Mouse (Mus musculus) liver, adult (tissue): ENCODE measurements around the gene Prr36.

Source experiments
- GATA4 ChIP-seq: IDR thresholded peaks from 2 replicates; pipeline ENCODE4 v1.6.1; 2014; ENCODE audit warnings: mild to moderate bottlenecking, low read length; ENCODE audit not compliant: insufficient replicate concordance

The Prr36 gene

GRCm38 (mm10) chr8:4216791-4217621 lies at the start of gene Prr36:
Gene Prr36 (minus strand): TSS chr8:4217459.
- TF ChIP-seq GATA4 = no peak

GRCm38 (mm10) chr8:4265160-4265914 lies 48.1 kb upstream of the Prr36 start:
- TF ChIP-seq GATA4 = no peak

DNA sequence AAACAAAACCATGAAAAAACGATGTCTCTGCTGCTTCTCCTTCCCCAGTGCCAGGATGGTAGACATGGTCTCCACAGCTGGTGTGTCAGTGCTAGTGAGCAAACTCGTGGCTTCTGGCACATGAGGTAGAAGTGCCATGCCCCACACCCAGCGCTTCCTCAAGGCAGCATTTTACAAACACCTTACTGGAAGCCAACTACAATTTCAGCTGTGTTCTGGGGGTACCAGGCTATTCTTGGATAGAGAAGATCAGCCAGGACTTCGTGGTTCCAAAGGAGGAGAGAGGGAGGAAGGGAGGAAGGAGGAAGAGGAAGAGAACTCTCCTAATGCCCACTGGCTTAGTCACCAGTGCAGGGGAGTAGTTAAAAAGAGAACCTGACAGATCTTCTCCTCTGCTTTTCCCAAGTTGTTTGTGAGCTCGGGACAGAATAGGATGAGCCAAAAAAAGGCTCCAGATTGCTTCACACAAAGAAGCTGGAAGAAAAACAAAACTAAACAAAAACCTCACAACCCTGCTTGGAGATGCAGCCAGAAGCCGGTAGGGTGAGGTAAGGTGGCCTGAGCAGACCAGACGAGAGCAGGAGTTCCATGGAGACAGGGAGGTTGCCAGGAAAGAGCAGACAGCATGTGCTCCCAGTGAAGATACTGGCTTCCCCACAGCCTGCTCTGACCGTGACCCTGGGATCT lies 46.0 kb upstream of the Prr36 start:
- no peak for TF ChIP-seq GATA4

DNA sequence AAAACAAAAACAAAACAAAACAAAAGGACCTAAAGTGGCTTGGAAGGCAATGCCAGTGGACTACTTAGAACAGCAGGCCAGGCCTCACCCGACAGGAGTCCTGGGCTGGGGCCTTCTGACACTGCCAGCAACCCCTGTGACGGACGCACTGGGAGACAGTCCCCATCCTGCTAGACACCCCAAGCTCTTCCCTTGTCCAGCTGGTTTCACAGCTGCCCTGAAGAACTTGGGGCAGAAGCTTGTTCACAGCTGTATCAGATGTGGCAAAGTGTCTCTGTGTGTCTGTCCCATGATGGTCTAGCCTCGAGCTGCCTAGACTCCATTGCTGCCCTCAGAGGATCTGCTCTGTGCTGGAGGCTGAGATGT lies 42.5 kb upstream of the Prr36 start:
- no peak for TF ChIP-seq GATA4

GRCm38 (mm10) chr8:4259125-4259804 lies 42.0 kb upstream of the Prr36 start, which contains the start of gene Ctxn1:
Gene Ctxn1 (minus strand): TSS chr8:4259274.
- no peak for TF ChIP-seq GATA4

DNA sequence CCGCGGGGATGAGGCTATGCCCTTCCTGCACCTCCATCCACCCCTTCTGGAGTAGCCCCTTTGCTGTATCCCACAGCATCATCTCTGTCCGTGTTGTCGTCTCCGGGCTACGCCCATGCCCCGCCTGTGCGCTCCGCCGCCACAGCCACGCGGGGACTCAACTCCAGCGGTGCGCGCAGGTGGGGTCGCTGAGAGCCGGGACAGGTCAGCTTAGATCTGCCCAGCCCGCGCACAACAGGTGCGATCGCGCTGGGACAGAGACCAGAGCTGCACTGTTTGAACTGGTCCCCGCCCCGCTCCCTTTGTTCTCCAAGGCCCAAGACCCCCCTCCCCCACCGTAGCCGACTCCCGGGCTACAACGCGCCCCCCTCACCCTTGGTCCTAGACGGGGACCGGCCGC lies 41.4 kb upstream of the Prr36 start:
- TF ChIP-seq GATA4 = no peak

DNA sequence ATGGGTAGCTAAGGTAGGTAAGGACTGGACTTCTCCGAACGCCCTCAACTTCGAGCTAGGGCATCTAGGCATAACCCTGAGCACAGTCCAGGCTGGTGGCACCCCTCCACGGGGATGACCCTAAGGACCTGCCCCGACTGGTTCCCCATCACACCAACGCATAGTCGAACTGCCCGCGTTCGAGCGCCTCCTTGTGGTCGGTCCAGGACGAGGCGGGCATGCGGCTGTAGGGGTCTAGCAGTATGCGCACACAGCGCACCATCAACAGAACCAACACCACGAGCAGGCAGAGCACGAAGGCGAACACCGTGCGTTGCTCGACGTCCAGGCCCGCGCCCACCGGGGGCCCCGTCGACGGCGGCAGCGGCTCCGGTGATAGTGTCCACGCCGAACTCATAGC lies 41.0 kb upstream of the Prr36 start:
- TF ChIP-seq GATA4 = no peak

GRCm38 (mm10) chr8:4257350-4257749 lies 40.1 kb upstream of the Prr36 start:
- TF ChIP-seq GATA4 = no peak

DNA sequence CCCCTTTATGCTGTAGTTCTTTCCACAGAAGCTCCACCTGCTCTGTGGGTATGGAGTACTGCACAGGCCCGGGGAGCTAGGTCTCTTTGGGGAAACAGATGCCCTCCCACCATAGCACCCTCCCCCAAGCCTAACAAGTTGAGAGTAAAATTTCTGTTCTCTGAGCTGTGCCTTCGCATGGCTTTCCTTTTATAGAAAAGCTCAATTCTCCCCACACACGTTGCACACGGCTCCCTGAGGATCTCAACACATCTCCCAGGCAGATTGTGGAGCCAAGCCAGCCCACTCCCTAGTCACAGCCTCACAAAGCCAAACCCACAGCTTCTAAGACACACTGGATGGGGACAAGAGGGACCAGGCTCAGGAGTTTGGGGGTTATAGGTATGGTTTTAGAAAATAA lies 39.7 kb upstream of the Prr36 start:
- no peak for TF ChIP-seq GATA4

- TF ChIP-seq GATA4 = no peak
Observed at GRCm38 (mm10) chr8:4254001-4254400, 36.7 kb upstream of the Prr36 start.

DNA sequence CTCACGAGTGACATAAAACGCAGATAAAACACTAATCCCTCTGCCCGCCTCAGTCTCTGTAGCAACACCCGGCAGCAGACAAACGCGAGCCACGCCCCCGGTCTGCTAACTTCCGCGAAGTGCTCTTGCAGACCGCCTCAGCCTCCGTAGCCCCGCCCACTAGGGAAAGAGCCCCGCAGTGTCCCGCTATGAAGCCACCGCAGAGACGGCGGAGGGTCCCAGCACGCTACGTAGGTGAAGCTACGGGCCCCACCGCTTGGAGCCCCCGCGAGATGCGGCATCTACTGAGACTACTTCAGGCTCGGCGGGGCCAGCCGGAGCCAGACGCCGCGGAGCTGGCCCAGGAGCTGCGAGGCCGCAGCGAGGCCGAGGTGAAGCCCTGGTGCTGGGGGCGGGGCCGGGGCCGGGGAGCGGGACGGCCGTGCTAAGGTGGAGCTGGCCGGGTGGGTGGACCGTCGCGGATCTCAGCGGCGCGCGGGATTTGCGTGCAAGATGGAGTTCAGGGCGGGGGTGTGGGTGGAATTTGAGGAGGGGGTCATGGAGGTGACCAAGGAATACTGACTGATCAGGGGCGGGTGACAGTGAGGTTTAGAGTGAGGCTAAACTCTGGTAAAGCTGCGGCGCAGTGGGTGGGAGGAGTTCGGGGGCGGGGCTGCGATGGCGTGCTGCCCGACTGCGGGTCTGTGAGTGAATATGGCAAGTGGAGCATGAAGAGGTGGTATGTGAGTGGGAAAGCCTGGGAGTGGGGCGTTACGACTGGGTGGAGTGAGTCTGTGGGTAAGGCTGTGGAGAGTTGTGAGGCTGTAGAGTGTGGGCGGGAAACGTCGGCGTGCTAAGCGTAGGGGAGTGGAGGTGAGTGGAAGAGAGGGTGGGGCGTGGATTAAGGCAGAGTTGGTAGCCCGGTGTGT lies 35.9 kb upstream of the Prr36 start, which contains the start of gene Snapc2:
Snapc2 (plus strand) TSS at position 147 of the 908 bp plus-strand sequence.
- peak; percentile 12; the same call in 1 of the 2 replicates for TF ChIP-seq GATA4

DNA sequence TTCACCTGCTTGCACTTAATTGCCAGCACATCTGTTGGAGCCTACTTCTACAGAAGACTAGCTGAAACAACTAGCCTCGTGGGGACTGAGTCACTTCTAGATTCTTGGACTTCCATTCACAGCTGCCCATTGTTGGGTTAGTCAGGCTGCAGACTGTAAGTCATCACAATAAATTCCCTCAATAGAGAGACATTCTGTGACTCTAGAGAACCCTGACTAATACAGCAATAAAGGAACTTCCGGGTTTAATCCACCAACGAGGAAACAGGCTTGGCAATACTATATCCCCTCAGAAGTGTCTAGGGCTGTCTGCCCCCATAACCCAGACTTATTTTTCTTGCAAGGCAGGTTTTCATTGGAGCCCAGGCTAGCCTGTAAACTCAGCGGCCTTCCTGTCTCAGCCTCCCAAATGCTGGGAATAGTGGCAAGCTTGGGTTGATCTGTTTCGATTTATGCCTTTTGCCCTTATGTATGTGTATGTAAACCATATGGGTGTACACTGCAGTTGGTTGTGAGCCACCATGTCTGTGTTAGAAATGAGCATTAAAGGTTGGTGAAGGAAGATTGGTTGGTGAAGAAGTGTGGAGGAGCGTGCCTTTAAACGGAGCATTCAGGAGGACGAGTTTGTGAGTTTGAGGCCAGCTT lies 35.0 kb upstream of the Prr36 start:
- no peak for TF ChIP-seq GATA4

- no peak for TF ChIP-seq GATA4
Observed at GRCm38 (mm10) chr8:4250306-4250970, 33.2 kb upstream of the Prr36 start.
